Mouse (Mus musculus) limb, embryonic 13.5 days (tissue): ENCODE data around the gene Slc1a2. TPM values are rescaled to one million over a fixed set of nuclear protein-coding genes. Genes with fewer than 3 reads are reported as not detected.

ENCODE experiments used
- ATAC-seq: fragments of 200-750 bp; cut with Nextera tagmentation; 2 replicates; pipeline ENCODE4 v1.8.0; 2017; ENCODE audit warnings: low read depth, moderate number of reproducible peaks, moderate TSS enrichment; ENCODE audit not compliant: low FRiP score
- H3K27ac ChIP-seq: fragments of 300-500 bp; sonication (generic); 2 replicates; pipeline ENCODE4 v1.5.1; 2015; ENCODE audit warnings: inconsistent platforms, mild to moderate bottlenecking, moderate library complexity
- H3K27me3 ChIP-seq: fragments of 300-500 bp; sonication (generic); 2 replicates; pipeline ENCODE4 v1.6.1; 2015; ENCODE audit warnings: mild to moderate bottlenecking, inconsistent platforms
- H3K36me3 ChIP-seq: fragments of 300-500 bp; sonication (generic); 2 replicates; pipeline ENCODE4 v1.6.1; 2015; ENCODE audit warnings: inconsistent platforms, mild to moderate bottlenecking, moderate library complexity
- H3K4me1 ChIP-seq: fragments of 300-500 bp; sonication (generic); 2 replicates; pipeline ENCODE4 v1.6.1; 2015; ENCODE audit warnings: inconsistent platforms
- H3K4me2 ChIP-seq: fragments of 300-500 bp; sonication (generic); replicated peaks from 2 replicates; pipeline ENCODE4 v1.6.1; 2015; ENCODE audit warnings: inconsistent platforms, mild to moderate bottlenecking, moderate library complexity
- H3K4me3 ChIP-seq: fragments of 300-500 bp; sonication (generic); 2 replicates; pipeline ENCODE4 v1.5.1; 2015; ENCODE audit warnings: moderate library complexity, mild to moderate bottlenecking, inconsistent platforms
- H3K9ac ChIP-seq: fragments of 300-500 bp; sonication (generic); 2 replicates; pipeline ENCODE4 v1.6.1; 2015; ENCODE audit warnings: mild to moderate bottlenecking, inconsistent platforms
- H3K9me3 ChIP-seq: fragments of 300-500 bp; sonication (generic); 2 replicates; pipeline ENCODE4 v1.6.1; 2016; ENCODE audit warnings: inconsistent platforms
- WGBS: fragments of 180-500 bp; shearing (Covaris S2); methylation state at CpG from one replicate; pipeline ENCODE4 v1.1.7; 2015; 5-methylcytosine and 5-hydroxymethylcytosine counted together
- polyA plus RNA-seq: library from polyadenylated mRNA; unstranded; fragments of >200 nt; fragmentation: Nextera tagmentation; extraction: Ambion mirVana; gene quantifications from 2 replicates; pipeline ENCODE4 v1.2.1, GENCODE M21; 2015

The Slc1a2 gene
- polyA plus RNA-seq, 1 experiment from 2014 or later = 1.0 TPM

- no peak overlapping the region for H3K4me3 ChIP-seq
- no peak overlapping the region for H3K9ac ChIP-seq
- H3K4me2 ChIP-seq = no peak overlapping the region
- 75% methylated on average over 3 of the region's 3 CpGs for WGBS
- H3K36me3 ChIP-seq = no peaks in the 10 kb centered on the region
- ATAC-seq = no peak
- no peak overlapping the region for H3K27ac ChIP-seq
- H3K27me3 ChIP-seq = no peaks in the 10 kb centered on the region
- no peaks in the 10 kb centered on the region for H3K9me3 ChIP-seq
- H3K4me1 ChIP-seq = peaks cover 11% of the 10 kb centered on the region
Observed at GRCm38 (mm10) chr2:102747758-102748157, 89.3 kb downstream of the Slc1a2 start.

GRCm38 (mm10) chr2:102749926-102750325, 91.5 kb downstream of the Slc1a2 start:
- Histone ChIP-seq H3K9me3 (no peaks in the 10 kb centered on the region), H3K27ac (no peak overlapping the region), H3K36me3 (no peaks in the 10 kb centered on the region), H3K9ac (no peak overlapping the region), H3K4me2 (no peak overlapping the region), H3K4me3 (no peak overlapping the region), H3K4me1 (0 out of 2 replicates have a peak, but pooled peaks cover 7% of the 10 kb centered on the region), H3K27me3 (no peaks in the 10 kb centered on the region)
- WGBS = 72% methylated on average over 2 of the region's 2 CpGs
- no peak for ATAC-seq

- H3K4me2 ChIP-seq = no peak overlapping the region
- H3K36me3 ChIP-seq = no peaks in the 10 kb centered on the region
- no peaks in the 10 kb centered on the region for H3K9me3 ChIP-seq
- H3K27ac ChIP-seq = no peak overlapping the region
- H3K27me3 ChIP-seq = 0 out of 2 replicates have a peak, but pooled peaks cover 3% of the 10 kb centered on the region
- ATAC-seq = no peak
- no peak overlapping the region for H3K9ac ChIP-seq
- WGBS = 67% methylated on average over 1 of the region's 1 CpGs
- H3K4me3 ChIP-seq = no peak overlapping the region
- no peaks in the 10 kb centered on the region for H3K4me1 ChIP-seq
Observed at GRCm38 (mm10) chr2:102751846-102752245, 93.4 kb downstream of the Slc1a2 start.

- H3K9ac ChIP-seq = no peak overlapping the region
- H3K27me3 ChIP-seq = 0 out of 2 replicates have a peak, but pooled peaks cover 3% of the 10 kb centered on the region
- H3K4me3 ChIP-seq = no peak overlapping the region
- no peaks in the 10 kb centered on the region for H3K36me3 ChIP-seq
- 83% methylated on average over 5 of the region's 5 CpGs for WGBS
- no peak for ATAC-seq
- no peaks in the 10 kb centered on the region for H3K9me3 ChIP-seq
- H3K4me2 ChIP-seq = no peak overlapping the region
- no peaks in the 10 kb centered on the region for H3K4me1 ChIP-seq
- H3K27ac ChIP-seq = no peak overlapping the region
Observed at GRCm38 (mm10) chr2:102757241-102757860, 98.9 kb downstream of the Slc1a2 start.

GRCm38 (mm10) chr2:102759479-102759878, 101.0 kb downstream of the Slc1a2 start:
- Histone ChIP-seq H3K36me3 (no peaks in the 10 kb centered on the region), H3K4me1 (no peaks in the 10 kb centered on the region), H3K4me3 (no peak overlapping the region), H3K27me3 (0 out of 2 replicates have a peak, but pooled peaks cover 3% of the 10 kb centered on the region), H3K9ac (no peak overlapping the region), H3K4me2 (no peak overlapping the region), H3K27ac (no peak overlapping the region), H3K9me3 (no peaks in the 10 kb centered on the region)
- 94% methylated on average over 5 of the region's 5 CpGs for WGBS
- no peak for ATAC-seq

- Histone ChIP-seq H3K27ac (no peak overlapping the region), H3K36me3 (no peaks in the 10 kb centered on the region), H3K4me1 (no peaks in the 10 kb centered on the region), H3K9ac (no peak overlapping the region), H3K4me3 (no peak overlapping the region), H3K9me3 (no peaks in the 10 kb centered on the region), H3K27me3 (0 out of 2 replicates have a peak, but pooled peaks cover 3% of the 10 kb centered on the region), H3K4me2 (no peak overlapping the region)
- ATAC-seq = no peak
- 76% methylated on average over 5 of the region's 5 CpGs for WGBS
Observed at GRCm38 (mm10) chr2:102760284-102761072, 102.0 kb downstream of the Slc1a2 start.

- H3K4me2 ChIP-seq = no peak overlapping the region
- WGBS = 79% methylated on average over 3 of the region's 3 CpGs
- H3K36me3 ChIP-seq = no peaks in the 10 kb centered on the region
- no peak overlapping the region for H3K27ac ChIP-seq
- no peak overlapping the region for H3K4me3 ChIP-seq
- no peaks in the 10 kb centered on the region for H3K27me3 ChIP-seq
- H3K4me1 ChIP-seq = no peaks in the 10 kb centered on the region
- H3K9ac ChIP-seq = no peak overlapping the region
- no peak for ATAC-seq
- no peaks in the 10 kb centered on the region for H3K9me3 ChIP-seq
Observed at GRCm38 (mm10) chr2:102763176-102763575, 104.7 kb downstream of the Slc1a2 start.

GRCm38 (mm10) chr2:102763991-102764390, 105.5 kb downstream of the Slc1a2 start:
- Histone ChIP-seq H3K36me3 (no peaks in the 10 kb centered on the region), H3K4me1 (no peaks in the 10 kb centered on the region), H3K4me2 (no peak overlapping the region), H3K9ac (no peak overlapping the region), H3K9me3 (no peaks in the 10 kb centered on the region), H3K27me3 (no peaks in the 10 kb centered on the region), H3K27ac (no peak overlapping the region), H3K4me3 (no peak overlapping the region)
- WGBS = 92% methylated on average over 2 of the region's 2 CpGs
- no peak for ATAC-seq

GRCm38 (mm10) chr2:102764602-102765374, 106.3 kb downstream of the Slc1a2 start:
- Histone ChIP-seq H3K9me3 (no peaks in the 10 kb centered on the region), H3K36me3 (no peaks in the 10 kb centered on the region), H3K4me2 (no peak overlapping the region), H3K27ac (no peak overlapping the region), H3K27me3 (no peaks in the 10 kb centered on the region), H3K4me3 (no peak overlapping the region), H3K9ac (no peak overlapping the region), H3K4me1 (no peaks in the 10 kb centered on the region)
- ATAC-seq = no peak
- 64% methylated on average over 8 of the region's 8 CpGs for WGBS

- WGBS = 72% methylated on average over 3 of the region's 3 CpGs
- H3K27me3 ChIP-seq = no peaks in the 10 kb centered on the region
- H3K4me1 ChIP-seq = no peaks in the 10 kb centered on the region
- H3K4me3 ChIP-seq = no peak overlapping the region
- H3K36me3 ChIP-seq = no peaks in the 10 kb centered on the region
- no peak overlapping the region for H3K9ac ChIP-seq
- H3K4me2 ChIP-seq = no peak overlapping the region
- ATAC-seq = no peak
- H3K9me3 ChIP-seq = no peaks in the 10 kb centered on the region; the same call in 1 of the 2 replicates
- no peak overlapping the region for H3K27ac ChIP-seq
Observed at GRCm38 (mm10) chr2:102768267-102768666, 109.8 kb downstream of the Slc1a2 start.

GRCm38 (mm10) chr2:102771304-102771703, 112.8 kb downstream of the Slc1a2 start:
- no peaks in the 10 kb centered on the region for H3K4me1 ChIP-seq
- H3K27ac ChIP-seq = no peak overlapping the region
- H3K9me3 ChIP-seq = no peaks in the 10 kb centered on the region; the same call in 1 of the 2 replicates
- ATAC-seq = no peak
- WGBS = 89% methylated on average over 1 of the region's 1 CpGs
- no peak overlapping the region for H3K4me3 ChIP-seq
- no peaks in the 10 kb centered on the region for H3K27me3 ChIP-seq
- no peaks in the 10 kb centered on the region for H3K36me3 ChIP-seq
- no peak overlapping the region for H3K9ac ChIP-seq
- H3K4me2 ChIP-seq = no peak overlapping the region

- H3K9me3 ChIP-seq = no peaks in the 10 kb centered on the region; the same call in 1 of the 2 replicates
- no peak overlapping the region for H3K4me3 ChIP-seq
- H3K9ac ChIP-seq = no peak overlapping the region
- H3K36me3 ChIP-seq = no peaks in the 10 kb centered on the region
- H3K4me2 ChIP-seq = no peak overlapping the region
- WGBS = 95% methylated on average over 5 of the region's 5 CpGs
- no peak for ATAC-seq
- no peaks in the 10 kb centered on the region for H3K4me1 ChIP-seq
- H3K27ac ChIP-seq = no peak overlapping the region
- H3K27me3 ChIP-seq = no peaks in the 10 kb centered on the region
Observed at GRCm38 (mm10) chr2:102772276-102772675, 113.8 kb downstream of the Slc1a2 start.
